Mouse (Mus musculus) embryonic facial prominence, embryonic 12.5 days (tissue): Measurements from ENCODE around the gene Lrig1. TPM values are rescaled to one million over a fixed set of nuclear protein-coding genes. Genes with fewer than 3 reads are reported as not detected.
"Not testable (repeated sequence)": the region's sequence is repeated elsewhere in the genome, so short reads cannot be mapped to it uniquely, and the experiment has no call there.

Experiments
- ATAC-seq: fragments of 200-750 bp; cut with Nextera tagmentation; 2 replicates; pipeline ENCODE4 v1.8.0; 2017; ENCODE audit not compliant: insufficient number of reproducible peaks, insufficient read depth, low FRiP score, low TSS enrichment
- H3K27ac ChIP-seq: fragments of 300-500 bp; sonication (generic); 2 replicates; pipeline ENCODE4 v1.5.1; 2016; ENCODE audit warnings: mild to moderate bottlenecking
- H3K27me3 ChIP-seq: fragments of 300-500 bp; sonication (generic); 2 replicates; pipeline ENCODE4 v1.6.1; 2016; ENCODE audit warnings: mild to moderate bottlenecking, moderate library complexity
- H3K36me3 ChIP-seq: fragments of 300-500 bp; sonication (generic); 2 replicates; pipeline ENCODE4 v1.6.1; 2016; ENCODE audit warnings: mild to moderate bottlenecking
- H3K4me1 ChIP-seq: fragments of 300-500 bp; sonication (generic); 2 replicates; pipeline ENCODE4 v1.6.1; 2016
- H3K4me2 ChIP-seq: fragments of 300-500 bp; sonication (generic); replicated peaks from 2 replicates; pipeline ENCODE4 v1.6.1; 2016; ENCODE audit warnings: mild to moderate bottlenecking, moderate library complexity
- H3K4me3 ChIP-seq: fragments of 300-500 bp; sonication (generic); 2 replicates; pipeline ENCODE4 v1.5.1; 2016; ENCODE audit warnings: mild to moderate bottlenecking
- H3K9ac ChIP-seq: fragments of 300-500 bp; sonication (generic); 2 replicates; pipeline ENCODE4 v1.6.1; 2016; ENCODE audit warnings: mild to moderate bottlenecking, moderate library complexity
- H3K9me3 ChIP-seq: fragments of 300-500 bp; sonication (generic); 2 replicates; pipeline ENCODE4 v1.6.1; 2016; ENCODE audit warnings: mild to moderate bottlenecking, moderate library complexity
- WGBS: fragments of 180-500 bp; shearing (Covaris S2); methylation state at CpG from one replicate; pipeline ENCODE4 v1.1.7; 2016; 5-methylcytosine and 5-hydroxymethylcytosine counted together
- polyA plus RNA-seq: library from polyadenylated mRNA; unstranded; fragments of >200 nt; fragmentation: Nextera tagmentation; extraction: Ambion mirVana; gene quantifications from 2 replicates; pipeline ENCODE4 v1.2.1, GENCODE M21; 2016

Gene Lrig1
- polyA plus RNA-seq, 1 experiment from 2014 or later, result 20.1 TPM

DNA sequence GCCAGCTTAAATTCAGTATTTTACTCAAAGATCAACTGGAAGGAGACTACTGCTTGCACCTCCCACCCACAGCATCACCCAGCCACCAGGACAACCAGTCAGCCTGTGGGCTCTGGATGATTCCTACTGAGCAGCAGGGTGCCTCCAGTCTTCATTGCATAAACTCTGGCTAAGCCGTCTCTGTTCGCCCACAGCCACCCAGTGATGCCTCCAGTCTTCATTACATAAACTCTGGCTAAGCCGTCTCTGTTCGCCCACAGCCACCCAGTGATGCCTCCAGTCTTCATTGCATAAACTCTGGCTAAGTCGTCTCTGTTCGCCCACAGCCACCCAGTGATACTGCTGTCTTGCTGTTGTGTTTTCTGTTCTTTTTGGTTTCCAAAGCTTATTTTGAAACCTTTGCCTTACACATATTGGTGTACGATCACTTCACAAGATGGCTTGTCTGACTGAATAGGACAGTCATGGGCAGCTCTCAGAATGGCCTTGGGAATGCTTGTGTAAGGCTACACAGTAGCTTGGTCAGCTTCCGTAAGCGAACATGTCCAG lies 115.7 kb downstream of the Lrig1 start:
- Histone ChIP-seq H3K4me2 (no peak overlapping the region), H3K4me1 (no peaks in the 10 kb centered on the region), H3K36me3 (no peaks in the 10 kb centered on the region), H3K4me3 (no peak overlapping the region), H3K27ac (no peak overlapping the region), H3K27me3 (no peaks in the 10 kb centered on the region), H3K9me3 (no peaks in the 10 kb centered on the region), H3K9ac (no peak overlapping the region)
- no peak for ATAC-seq
- 92% methylated on average over 9 of the region's 9 CpGs for WGBS

DNA sequence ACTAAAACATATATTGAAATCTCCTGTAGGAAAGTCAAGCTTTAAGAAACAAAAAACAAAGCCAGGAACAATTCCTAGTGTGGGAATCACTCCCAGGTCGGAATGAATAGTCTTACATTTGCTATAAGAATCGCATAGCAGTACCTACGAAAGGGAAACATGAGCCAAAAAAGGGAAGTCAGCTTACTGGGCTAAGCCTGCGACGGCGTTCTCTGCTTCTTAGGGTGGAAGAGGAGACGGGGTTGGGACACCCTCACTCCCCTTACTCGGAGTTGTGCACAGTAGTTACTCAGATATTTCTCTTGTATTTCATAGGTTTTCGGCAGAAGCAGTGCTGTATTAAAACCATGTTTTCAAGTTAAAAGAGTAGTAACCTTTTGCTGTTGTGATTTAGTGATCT lies 117.9 kb downstream of the Lrig1 start:
- no peaks in the 10 kb centered on the region for H3K27me3 ChIP-seq
- H3K9ac ChIP-seq, result no peak overlapping the region
- no peaks in the 10 kb centered on the region for H3K9me3 ChIP-seq
- no peak overlapping the region for H3K4me2 ChIP-seq
- H3K4me3 ChIP-seq, result no peak overlapping the region
- ATAC-seq, result no peak
- H3K27ac ChIP-seq, result no peak overlapping the region
- no peaks in the 10 kb centered on the region for H3K4me1 ChIP-seq
- WGBS, result 76% methylated on average over 9 of the region's 9 CpGs
- no peaks in the 10 kb centered on the region for H3K36me3 ChIP-seq

DNA sequence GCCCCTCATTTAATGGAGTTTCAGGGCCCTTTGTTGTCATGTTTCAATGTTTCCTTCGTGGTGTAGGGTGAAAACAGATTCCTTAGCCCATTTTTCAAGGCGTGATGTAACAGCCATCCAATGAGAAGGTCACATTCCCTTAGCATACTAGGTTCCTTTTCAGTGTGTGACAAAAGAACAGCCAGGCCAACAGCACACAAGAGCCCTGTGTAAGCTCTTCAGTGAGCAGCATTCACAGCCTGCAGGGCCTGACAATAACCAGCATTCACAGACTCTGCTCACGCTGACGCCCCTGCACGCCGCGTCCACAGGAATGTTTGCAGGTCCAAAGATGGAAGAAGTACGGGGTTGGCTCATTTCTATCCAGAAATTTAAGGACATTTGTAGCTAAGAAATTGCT lies 122.0 kb downstream of the Lrig1 start:
- H3K4me3 ChIP-seq, result no peak overlapping the region

DNA sequence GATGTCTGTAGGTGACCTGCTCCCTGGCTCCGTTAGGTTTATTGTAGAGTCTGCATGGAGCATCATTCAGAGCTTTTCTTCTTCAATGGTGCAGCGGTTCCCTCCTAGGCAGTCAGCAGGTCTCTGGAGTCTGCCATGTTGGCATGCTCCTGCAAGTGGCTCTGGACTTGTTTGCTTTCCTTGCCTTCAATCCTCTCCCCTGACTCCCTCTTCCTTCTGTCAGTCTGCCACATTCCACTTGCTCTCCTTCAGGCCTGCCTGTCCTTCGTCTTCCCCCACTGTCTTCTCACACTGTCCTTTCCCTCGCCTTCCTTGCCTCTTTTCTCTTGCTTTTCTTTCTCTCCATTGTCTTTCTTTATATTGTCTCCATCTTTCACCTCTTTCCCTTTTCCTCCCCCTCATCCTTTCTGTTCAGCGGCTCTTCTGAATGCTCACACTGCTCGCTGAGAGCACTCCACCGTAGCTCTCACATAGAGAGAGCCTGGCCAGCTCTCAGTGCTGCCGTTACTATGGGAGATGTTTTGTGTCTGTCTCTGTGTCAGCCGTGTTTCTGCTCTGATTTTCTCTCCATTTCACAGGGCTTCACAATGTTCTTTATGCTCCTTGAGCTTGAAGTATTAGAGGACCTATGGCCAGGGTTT lies 124.3 kb downstream of the Lrig1 start:
- no peak for ATAC-seq
- no peak overlapping the region for H3K9ac ChIP-seq
- no peaks in the 10 kb centered on the region for H3K9me3 ChIP-seq
- no peak overlapping the region for H3K27ac ChIP-seq
- H3K36me3 ChIP-seq, result no peaks in the 10 kb centered on the region
- WGBS, result 78% methylated on average over 9 of the region's 9 CpGs
- H3K4me2 ChIP-seq, result no peak overlapping the region
- no peaks in the 10 kb centered on the region for H3K27me3 ChIP-seq
- H3K4me1 ChIP-seq, result no peaks in the 10 kb centered on the region
- no peak overlapping the region for H3K4me3 ChIP-seq

More for the DNA sequence above, 122.0 kb downstream of the Lrig1 start:
- Histone ChIP-seq H3K4me1 (no peaks in the 10 kb centered on the region), H3K9ac (no peak overlapping the region), H3K4me2 (no peak overlapping the region), H3K9me3 (no peaks in the 10 kb centered on the region), H3K36me3 (no peaks in the 10 kb centered on the region), H3K27ac (no peak overlapping the region), H3K27me3 (no peaks in the 10 kb centered on the region)
- ATAC-seq, result peak; percentile 60; the same call in 1 of the 2 replicates
- WGBS, result 39% methylated on average over 8 of the region's 8 CpGs

DNA sequence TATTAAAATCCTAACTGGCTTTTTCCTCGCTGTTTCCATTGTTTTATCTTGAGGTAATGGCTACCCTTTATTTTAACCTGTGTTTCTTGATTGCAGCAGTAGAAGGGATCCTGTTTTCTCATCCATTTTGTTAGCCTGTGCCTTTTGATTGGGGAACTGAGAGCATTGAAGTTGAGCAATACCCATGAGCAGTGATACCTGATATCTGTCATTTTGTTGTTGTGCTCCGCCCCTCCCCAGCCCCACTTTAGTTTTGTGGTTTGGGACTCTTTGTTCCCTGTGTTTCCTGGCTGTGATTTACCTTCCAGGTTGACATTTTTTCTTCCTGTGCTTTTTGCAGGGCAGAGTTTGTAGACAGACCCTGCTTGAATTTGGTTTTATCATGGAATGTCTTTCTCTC lies 131.9 kb downstream of the Lrig1 start:
- Histone ChIP-seq H3K4me1 (no peaks in the 10 kb centered on the region), H3K4me3 (no peak overlapping the region), H3K27ac (no peak overlapping the region), H3K4me2 (no peak overlapping the region), H3K27me3 (no peaks in the 10 kb centered on the region), H3K36me3 (no peaks in the 10 kb centered on the region), H3K9ac (no peak overlapping the region), H3K9me3 (no peaks in the 10 kb centered on the region)
- WGBS, result 73% methylated on average over 2 of the region's 2 CpGs
- ATAC-seq, result no peak

DNA sequence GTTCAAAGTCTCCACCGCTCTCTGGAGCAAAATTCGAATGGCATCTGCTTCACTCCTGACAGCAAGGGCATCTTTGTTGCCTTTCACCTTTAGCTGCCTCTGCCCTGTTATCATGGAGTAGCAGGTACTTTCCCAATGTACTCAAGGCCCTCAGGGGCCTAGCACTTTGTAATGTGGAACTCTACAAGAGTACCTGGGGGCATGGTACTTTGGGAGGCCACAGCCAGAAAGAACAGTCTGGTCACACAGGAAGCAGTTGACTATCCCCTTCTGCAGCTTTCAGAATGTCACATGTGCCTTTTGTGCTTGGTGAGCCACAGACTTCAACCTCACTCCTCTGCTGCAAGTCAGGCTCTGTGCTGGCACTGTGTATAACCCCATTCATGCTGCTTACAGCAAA lies 134.2 kb downstream of the Lrig1 start:
- H3K27ac ChIP-seq, result no peak overlapping the region
- H3K4me2 ChIP-seq, result no peak overlapping the region
- no peak for ATAC-seq
- WGBS, result 92% methylated on average over 2 of the region's 2 CpGs
- no peaks in the 10 kb centered on the region for H3K36me3 ChIP-seq
- H3K9ac ChIP-seq, result no peak overlapping the region
- H3K4me3 ChIP-seq, result no peak overlapping the region
- no peaks in the 10 kb centered on the region for H3K4me1 ChIP-seq
- no peaks in the 10 kb centered on the region for H3K27me3 ChIP-seq
- H3K9me3 ChIP-seq, result no peaks in the 10 kb centered on the region

DNA sequence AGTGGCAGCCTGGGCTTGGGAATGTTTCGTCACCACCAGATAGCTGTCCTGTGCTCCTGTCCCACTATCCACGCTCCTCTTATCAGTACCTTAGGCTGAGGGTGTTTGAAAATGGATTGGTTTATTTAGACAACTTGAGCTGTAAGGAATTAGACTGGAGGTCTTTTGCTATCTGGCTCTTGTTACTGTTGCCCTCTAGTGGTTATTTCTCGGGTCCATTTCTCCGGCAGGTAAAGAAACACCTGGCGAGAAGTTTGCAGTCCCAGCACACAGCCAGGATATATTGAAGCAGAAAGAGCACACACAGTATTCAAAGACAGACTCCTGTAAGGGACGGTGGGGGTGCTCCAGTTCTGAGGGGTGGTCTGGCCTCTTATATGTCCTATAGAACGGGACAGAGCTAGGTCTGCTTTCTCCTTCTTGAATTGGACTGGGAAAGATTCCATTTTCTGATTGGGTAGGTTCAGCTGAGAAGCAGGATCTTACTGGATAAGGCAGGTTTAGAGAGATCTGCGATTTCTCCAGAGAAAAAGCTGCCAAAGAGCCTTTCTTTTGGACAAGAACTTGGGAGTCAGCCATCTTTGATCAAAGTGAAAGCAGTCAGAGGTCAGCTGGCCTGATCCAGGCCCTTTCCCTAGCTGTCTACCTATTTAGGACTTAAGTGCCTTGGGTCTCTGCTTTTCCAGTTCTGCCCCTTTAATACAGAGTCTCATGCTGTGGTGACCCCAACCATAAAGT lies 136.6 kb downstream of the Lrig1 start:
- no peak overlapping the region for H3K4me3 ChIP-seq
- H3K27me3 ChIP-seq, result no peaks in the 10 kb centered on the region

DNA sequence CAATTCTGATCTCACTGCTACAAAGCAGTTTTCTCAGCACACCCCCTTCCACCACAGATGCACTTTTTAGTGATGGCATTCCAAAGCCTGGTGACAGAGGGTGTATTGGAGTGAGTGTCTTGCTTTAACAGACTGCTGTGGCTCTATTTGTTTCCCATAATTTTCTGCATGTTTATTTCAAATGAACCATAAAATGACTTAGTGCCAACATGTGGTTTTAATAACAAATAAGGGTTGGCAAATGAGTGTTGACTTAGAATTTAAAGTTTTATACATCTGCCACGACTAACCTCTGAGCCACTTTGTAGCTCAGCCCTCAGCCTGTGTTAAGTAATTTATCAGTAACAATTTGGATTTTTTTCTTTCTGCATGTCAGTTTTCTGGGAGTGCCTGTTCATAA lies 138.6 kb downstream of the Lrig1 start:
- Histone ChIP-seq H3K4me1 (no peaks in the 10 kb centered on the region), H3K36me3 (no peaks in the 10 kb centered on the region), H3K27me3 (no peaks in the 10 kb centered on the region), H3K27ac (no peak overlapping the region), H3K9me3 (no peaks in the 10 kb centered on the region), H3K4me2 (no peak overlapping the region), H3K4me3 (no peak overlapping the region), H3K9ac (no peak overlapping the region)
- no peak for ATAC-seq
- 31% methylated on average over 1 of the region's 1 CpGs for WGBS

More for the DNA sequence above, 136.6 kb downstream of the Lrig1 start:
- 56% methylated on average over 8 of the region's 8 CpGs for WGBS
- no peaks in the 10 kb centered on the region for H3K9me3 ChIP-seq
- H3K4me2 ChIP-seq, result no peak overlapping the region
- H3K27ac ChIP-seq, result no peak overlapping the region
- no peak for ATAC-seq
- no peaks in the 10 kb centered on the region for H3K36me3 ChIP-seq
- no peaks in the 10 kb centered on the region for H3K4me1 ChIP-seq
- H3K9ac ChIP-seq, result no peak overlapping the region

DNA sequence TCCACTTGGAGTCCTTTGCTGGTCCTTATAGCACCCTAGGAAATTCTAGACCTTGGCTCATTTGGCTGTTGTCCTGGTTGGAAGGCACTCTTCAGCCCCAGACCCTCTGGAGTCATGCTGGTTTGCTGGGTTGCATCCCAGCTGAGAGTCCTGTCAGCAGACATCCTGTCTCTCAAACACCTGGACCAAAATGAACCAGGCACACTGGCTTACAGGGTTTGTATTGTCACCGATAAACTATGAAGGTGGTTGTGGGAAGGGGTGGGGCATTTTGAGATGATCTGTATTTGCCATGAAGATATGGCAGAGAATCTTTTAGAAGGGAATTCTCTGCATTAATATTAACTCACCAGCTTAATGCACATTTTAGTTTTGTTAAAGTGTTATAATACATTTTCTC lies 139.1 kb downstream of the Lrig1 start:
- Histone ChIP-seq H3K4me1 (no peaks in the 10 kb centered on the region), H3K27me3 (no peaks in the 10 kb centered on the region), H3K9me3 (no peaks in the 10 kb centered on the region), H3K27ac (no peak overlapping the region), H3K4me3 (no peak overlapping the region), H3K36me3 (no peaks in the 10 kb centered on the region), H3K4me2 (no peak overlapping the region), H3K9ac (no peak overlapping the region)
- no peak for ATAC-seq
- WGBS, result 90% methylated on average over 1 of the region's 1 CpGs

DNA sequence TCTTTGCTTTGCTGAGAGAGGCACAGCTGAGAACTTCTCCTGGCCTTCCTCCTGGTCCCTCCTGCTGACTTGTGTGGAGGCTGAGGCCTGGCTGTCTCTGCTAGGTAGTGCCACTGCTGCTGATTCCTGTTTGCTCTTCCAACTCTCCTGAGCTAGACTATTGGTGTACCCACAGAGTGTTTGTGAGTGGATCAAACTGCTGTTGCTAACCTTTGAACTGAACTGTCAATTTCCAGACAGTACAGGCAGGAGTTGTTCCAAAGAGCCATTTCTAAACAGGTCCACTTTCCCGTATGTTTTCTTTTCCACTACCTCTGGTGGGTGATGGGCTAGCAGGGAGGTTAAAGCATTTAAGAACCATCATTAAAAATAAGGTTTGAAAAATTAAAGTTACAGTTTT lies 141.4 kb downstream of the Lrig1 start:
- ATAC-seq, H3K4me1 ChIP-seq, H3K4me3 ChIP-seq, H3K9me3 ChIP-seq, H3K4me2 ChIP-seq, H3K27ac ChIP-seq, H3K36me3 ChIP-seq, H3K9ac ChIP-seq, H3K27me3 ChIP-seq: not testable (repeated sequence)
- 65% methylated on average over 1 of the region's 1 CpGs for WGBS
